Mouse (Mus musculus) kidney, adult 2 months (tissue): Measurements from ENCODE around the gene Tm6sf1.

Experiments used
- CTCF ChIP-seq: fragments of 200-500 bp; conservative IDR thresholded peaks from 2 replicates; pipeline ENCODE4 v1.5.1; 2011; ENCODE audit warnings: low read depth, mild to moderate bottlenecking, control low read depth, low read length, moderate library complexity, mixed read lengths; ENCODE audit not compliant: insufficient read depth, insufficient read length
- POLR2A ChIP-seq: fragments of 200-500 bp; IDR thresholded peaks from one replicate; pipeline ENCODE4 v1.6.1; 2011; ENCODE audit warnings: low read depth, low read length, control low read depth

DNA sequence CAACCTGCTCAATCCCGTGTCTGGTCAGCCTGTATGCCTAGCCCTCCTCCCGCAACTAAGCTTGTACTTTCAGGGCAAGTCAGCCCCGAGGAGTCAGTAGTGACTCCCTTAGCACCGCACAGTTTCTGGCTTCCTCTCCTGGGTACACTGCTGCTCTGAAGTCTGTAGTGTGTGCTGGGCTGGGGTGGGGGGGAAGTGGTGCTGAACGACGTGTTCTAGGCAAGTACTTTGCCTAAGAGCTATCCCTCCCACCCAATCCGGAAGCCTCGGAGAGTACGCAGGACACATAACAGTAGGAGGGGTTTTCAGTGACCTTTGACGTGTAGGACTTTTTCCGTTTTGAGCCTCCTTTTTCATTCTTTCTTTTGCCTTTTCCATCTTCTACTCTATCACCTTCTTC lies 40.6 kb downstream of the Tm6sf1 start:
- no peak for TF ChIP-seq CTCF
- TF ChIP-seq POLR2A = no peak
